Mouse (Mus musculus) adrenal gland, postnatal 4 days (tissue): ENCODE data around the gene Mrps23. TPM values are rescaled to one million over a fixed set of nuclear protein-coding genes. Genes with fewer than 3 reads are reported as not detected.

Source experiments
- DNase-seq, 2 experiments: peaks; one replicate each; pipeline ENCODE4 v3.0.0; 2021 to 2022; ENCODE audit warnings: low spot score in 2 of 2, mixed read lengths in 2 of 2
- long read RNA-seq, 2 experiments: library from polyadenylated mRNA; stranded (forward); transcript quantifications; one replicate each; pipeline ENCODE4 v2.0.0; 2021
- total RNA-seq, 2 experiments: library from RNA; stranded (reverse); gene quantifications; 2 replicates each; pipeline ENCODE4 v1.2.3; 2021

The Mrps23 gene
- 100 to 1,000 TPM; 143 to 160 TPM for total RNA-seq
- long read RNA-seq, experiment 1, transcript Mrps23-203 (5 exons, 1,404 nt), result minor isoform, 10 of 76 reads
- long read RNA-seq, experiment 1, transcript Mrps23-201 (5 exons, 1,332 nt), result major isoform, 62 of 76 reads
- long read RNA-seq, experiment 1, partial matches to known transcripts, result 1 of 76 reads
- long read RNA-seq, experiment 1, other reads (novel, unspliced or antisense), result 3 of 76 reads
- long read RNA-seq, experiment 2, transcript Mrps23-201 (5 exons, 1,332 nt), result major isoform, 70 of 112 reads
- long read RNA-seq, experiment 2, transcript Mrps23-203 (5 exons, 1,404 nt), result minor isoform, 19 of 112 reads
- long read RNA-seq, experiment 2, partial matches to known transcripts, result 8 of 112 reads
- long read RNA-seq, experiment 2, other reads (novel, unspliced or antisense), result 13 of 112 reads

- peak; percentile 67 to 85 for DNase-seq
Measured at GRCm38 (mm10) chr11:88203712-88204532, at the start of gene Mrps23. Mrps23 (plus strand) TSS chr11:88204388.

GRCm38 (mm10) chr11:88154500-88154899 is 49.7 kb upstream of the Mrps23 start:
- DNase-seq, result no peak

DNA sequence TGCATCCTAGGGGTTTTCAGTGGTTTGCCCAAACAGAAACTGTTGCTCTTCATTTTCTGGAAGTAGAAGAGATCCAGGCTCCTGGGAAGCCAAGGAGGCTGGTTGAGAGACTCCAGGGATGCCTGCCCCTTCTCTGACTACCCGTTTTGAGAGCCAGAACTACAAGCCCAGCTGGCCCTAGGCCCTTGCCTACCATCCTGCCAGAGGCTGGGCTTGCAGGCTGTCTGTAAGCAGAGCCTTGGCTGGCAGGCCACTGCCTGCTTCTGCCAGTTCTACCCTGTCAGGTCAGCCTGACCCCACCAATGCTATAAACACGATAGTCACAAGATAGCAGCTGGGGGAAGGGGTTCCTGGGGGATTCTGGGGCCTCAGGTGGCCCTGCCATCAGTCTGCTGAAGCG is 48.7 kb upstream of the Mrps23 start:
- DNase-seq, result no peak

GRCm38 (mm10) chr11:88155998-88156397 is 48.2 kb upstream of the Mrps23 start:
- DNase-seq, result no peak

DNA sequence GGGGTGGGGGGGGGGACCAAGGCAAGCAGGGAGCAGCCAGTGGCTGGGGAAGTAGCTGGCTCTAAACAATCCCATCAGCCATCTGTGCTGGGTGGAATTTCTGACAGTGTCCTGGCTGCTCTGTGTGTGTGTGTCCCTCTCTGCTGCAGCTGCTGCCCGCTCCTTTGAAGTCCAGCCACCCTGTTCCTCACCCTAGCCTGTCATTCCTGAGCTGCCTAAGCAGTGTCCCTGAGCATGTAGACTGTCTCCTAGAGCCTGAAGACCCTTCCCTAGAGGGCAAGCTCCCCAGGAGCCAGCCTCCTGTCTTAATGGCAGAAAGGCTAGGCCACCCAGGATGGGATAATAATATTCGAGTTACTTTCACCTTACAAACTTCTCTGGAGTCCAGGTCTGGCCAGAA is 47.8 kb upstream of the Mrps23 start:
- DNase-seq, result no peak

DNA sequence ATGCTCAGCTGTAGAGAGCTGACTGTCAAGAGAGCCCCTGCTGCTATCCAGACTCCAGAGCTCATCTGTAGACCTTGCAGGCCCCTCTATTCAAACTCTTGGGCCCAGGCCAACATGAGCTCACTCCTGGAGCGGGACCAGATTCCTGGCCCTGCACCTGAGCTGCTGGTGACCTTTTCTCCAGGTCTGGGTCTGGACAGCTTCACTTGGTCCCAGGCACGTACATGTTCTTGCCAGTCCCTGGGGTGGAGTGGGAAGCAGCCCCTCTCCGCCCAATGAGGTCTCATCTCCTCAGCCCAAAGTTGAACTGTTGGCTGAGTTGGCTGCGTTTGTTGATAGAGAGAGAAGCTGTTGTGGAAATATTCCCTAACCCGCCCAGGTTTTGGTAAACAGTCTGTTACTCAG is 45.3 kb upstream of the Mrps23 start:
- DNase-seq, result no peak

- DNase-seq, result no peak
Measured at GRCm38 (mm10) chr11:88159389-88159788, 44.8 kb upstream of the Mrps23 start.

DNA sequence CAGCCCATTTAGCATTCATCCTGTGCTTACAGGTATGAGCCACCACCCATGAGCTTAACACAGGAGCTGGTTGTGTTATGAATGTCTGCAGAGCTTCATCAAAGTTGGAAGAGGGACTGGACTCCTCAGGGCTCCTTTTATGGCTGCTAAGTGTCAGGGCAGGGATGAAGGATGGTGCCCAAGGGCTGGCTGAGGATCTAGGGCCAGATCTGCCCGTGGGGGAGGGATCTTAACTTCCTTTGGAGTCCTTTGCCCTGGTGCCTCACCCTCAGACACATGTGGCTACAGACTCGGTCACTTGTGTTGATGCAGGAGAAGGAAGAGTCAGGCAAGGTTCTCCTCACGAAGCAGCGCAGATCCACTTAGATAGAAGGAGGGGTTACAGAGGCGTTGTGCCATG is 43.9 kb upstream of the Mrps23 start:
- no peak for DNase-seq

GRCm38 (mm10) chr11:88161051-88161581 is 43.1 kb upstream of the Mrps23 start:
- DNase-seq, result no peak

DNA sequence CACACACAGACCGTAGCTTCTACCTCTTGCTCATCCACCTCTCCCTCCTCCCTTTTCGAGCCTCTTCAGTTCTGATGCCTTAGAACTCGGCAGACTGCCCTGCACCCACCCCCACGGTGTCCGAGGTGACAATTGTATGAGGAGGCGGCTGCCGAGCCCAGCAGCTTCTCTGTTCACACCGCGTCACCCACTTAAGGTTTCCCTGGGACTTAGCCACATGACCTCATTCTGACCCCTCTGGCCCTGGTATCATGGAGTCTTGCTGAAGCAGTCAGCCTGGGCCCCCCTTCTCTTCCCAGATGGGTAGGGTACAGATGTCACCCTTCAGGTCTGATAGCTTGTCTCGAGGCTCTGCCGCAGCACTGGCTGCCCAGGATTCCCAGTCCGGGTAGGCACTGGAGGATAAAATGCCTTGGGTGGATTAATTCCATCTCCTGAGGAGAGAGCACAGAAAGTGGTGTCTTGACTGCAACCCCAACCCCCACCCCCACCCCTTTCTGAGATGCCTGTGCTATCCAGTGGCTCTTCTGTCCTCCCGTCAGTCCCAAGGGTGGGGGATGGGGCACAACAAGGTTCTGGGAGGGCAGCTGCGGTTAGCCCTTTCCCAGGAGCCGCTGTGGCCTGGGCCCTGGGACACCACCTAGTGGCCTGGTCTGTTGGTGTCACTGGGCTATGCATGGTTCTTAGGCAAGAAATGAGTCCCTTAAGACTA is 42.4 kb upstream of the Mrps23 start:
- peak; percentile 70 to 90 for DNase-seq

GRCm38 (mm10) chr11:88162740-88163139 is 41.4 kb upstream of the Mrps23 start:
- DNase-seq, result no peak

DNA sequence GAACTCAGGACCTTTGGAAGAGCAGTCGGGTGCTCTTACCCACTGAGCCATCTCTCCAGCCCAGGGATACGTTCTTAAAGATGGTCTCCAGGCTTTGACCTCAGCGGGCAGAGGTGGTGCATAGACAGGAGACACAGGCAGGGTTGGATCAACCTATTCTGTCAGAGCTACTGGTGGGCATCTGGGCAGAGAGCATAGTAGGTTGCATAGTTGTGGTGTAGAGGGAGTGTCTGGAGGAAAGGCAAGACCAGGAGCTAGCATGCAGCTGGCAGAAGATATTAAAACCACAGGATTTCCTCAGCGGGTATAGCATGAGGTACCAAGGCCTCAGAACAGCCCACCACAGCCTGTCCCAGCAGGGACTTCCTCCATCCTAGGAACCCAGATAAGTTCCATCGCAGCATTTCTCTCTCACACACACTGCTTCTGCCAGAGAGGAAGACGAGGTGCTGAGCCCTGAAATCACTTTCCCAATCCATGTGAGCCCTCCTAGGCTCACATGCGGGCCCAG is 39.9 kb upstream of the Mrps23 start:
- DNase-seq, result no peak

DNA sequence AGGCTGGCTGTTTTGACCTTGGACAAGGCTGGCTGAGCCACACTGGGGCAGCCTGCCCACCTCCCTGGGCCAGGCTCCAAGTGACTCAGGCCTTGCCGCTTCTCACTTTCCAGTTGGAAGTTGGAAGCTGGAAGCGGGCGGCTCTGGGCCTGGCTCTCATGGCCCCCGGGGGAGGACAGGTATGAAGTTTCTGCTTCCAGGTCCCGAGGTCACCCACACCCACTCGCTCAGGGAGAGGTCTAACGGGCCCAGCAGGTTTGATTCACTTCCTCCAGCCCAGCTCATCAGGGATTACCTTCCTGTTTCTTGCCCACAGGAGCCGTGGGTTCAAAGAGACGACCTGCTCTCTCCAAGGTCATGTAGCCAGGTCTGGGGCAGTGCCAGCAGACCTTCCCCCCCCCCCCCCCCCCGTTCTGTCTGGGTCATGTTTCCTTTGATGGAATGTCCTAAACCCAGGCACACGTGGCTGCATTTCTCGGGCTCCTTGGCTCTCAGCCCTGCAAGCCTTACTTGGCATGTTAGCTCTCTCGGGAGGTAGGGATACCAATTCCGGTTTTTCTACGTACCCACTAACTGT is 39.3 kb upstream of the Mrps23 start:
- peak; percentile 65 to 76 for DNase-seq

- no peak for DNase-seq
Measured at GRCm38 (mm10) chr11:88165683-88166364, 38.4 kb upstream of the Mrps23 start.

- no peak for DNase-seq
Measured at GRCm38 (mm10) chr11:88166471-88166870, 37.7 kb upstream of the Mrps23 start.

DNA sequence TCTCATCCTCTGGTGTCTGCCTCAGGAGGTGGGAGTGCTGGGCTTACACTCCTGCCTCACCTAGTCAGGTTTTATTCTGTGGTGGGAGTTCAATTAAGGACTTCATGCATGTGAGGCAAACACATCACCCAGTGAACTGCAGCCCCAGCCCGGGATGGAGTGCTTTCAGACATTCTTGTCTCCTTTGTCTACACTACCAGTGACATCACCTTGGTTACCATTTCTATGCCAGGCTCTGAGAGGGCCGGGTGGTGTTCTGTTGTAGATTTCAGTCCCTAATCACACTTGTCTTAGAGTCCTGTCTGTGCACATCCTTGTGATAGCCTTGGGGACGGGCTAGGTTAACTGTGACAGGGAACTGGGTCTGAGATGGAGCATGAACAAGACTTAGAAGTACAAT is 35.6 kb upstream of the Mrps23 start:
- no peak for DNase-seq

GRCm38 (mm10) chr11:88169531-88170040 is 34.6 kb upstream of the Mrps23 start:
- no peak for DNase-seq

- DNase-seq, result no peak
Measured at GRCm38 (mm10) chr11:88170606-88171005, 33.6 kb upstream of the Mrps23 start.

DNA sequence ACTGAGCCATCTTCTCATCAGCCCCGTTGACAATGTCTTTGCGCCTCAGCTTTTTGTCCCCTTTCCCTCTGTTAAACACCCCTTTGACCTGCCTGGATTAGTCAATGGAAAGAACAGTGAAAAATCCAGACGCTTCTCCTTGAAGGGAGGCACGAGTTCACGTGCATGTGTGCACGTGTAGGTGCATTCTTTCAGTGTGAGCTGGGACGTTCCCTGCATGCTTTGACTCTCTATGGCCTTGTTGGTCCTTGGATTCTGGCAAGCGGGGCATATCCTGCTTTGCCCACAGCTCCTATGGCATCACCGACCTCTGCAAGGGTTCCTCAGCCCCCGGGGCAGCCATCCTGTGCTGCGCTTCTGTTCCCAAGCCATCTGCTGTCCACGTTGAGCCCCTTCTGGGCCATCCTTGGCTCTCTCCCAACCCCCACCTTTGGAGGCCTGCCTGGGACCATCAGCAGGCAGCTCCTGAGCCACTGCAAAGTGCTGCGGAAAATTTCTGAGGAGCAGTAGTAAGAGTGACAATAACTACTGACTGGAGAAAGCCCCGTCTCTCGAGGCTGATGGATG is 32.2 kb upstream of the Mrps23 start:
- no peak for DNase-seq
